Mouse (Mus musculus) MEL (cell line): ENCODE data around the gene Nup188.

Experiments used
- ELF1 ChIP-seq: IDR thresholded peaks from 2 replicates; pipeline ENCODE4 v1.6.1; 2014; ENCODE audit warnings: low read depth, mild to moderate bottlenecking, inconsistent platforms, low read length, improper control_type of control experiment, moderate library complexity
- MAZ ChIP-seq: IDR thresholded peaks from 2 replicates; pipeline ENCODE4 v1.6.1; 2012; ENCODE audit warnings: low read depth, mild to moderate bottlenecking, inconsistent platforms, low read length, improper control_type of control experiment

DNA sequence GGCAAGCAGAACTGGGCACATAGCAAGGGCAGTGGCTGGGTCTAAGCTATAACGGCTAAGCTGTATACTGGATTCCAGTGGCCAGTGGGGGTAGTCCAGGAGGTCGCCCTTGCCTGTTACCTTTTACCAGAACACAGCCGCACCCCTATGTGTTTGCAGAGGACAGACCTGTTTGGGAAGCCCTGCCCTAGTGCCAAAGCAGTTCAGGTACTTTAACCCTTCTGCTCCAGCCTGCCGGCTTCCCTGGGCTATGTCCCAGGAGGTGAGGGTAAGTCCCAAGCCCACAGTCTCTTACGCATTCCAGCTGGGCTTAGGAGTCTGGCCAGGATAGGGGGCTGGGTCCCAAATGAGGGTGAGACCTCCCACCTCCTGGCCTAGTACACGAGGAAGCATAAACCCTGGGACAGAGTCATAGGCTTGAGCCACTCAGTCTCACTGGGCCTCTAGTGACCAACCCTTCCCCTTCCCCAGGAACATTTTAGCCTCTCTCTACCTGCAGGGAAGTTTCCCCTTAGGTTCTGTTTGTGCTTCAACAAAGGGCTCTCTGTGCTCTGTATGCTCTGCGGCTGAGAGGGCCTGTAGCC, 41.5 kb upstream of the Nup188 start:
- TF ChIP-seq MAZ (no peak), ELF1 (no peak)
